Mouse (Mus musculus) neural tube, embryonic 14.5 days (tissue): ENCODE results near the gene Ltk. TPM values are rescaled to one million over a fixed set of nuclear protein-coding genes. Genes with fewer than 3 reads are reported as not detected.
"Not testable (repeated sequence)": the region's sequence is repeated elsewhere in the genome, so short reads cannot be mapped to it uniquely, and the experiment has no call there.

ENCODE experiments used
- ATAC-seq: fragments of 200-750 bp; cut with Nextera tagmentation; 2 replicates; pipeline ENCODE4 v1.8.0; 2017; ENCODE audit warnings: low read depth, mild to moderate bottlenecking, moderate TSS enrichment, moderate library complexity
- H3K27ac ChIP-seq: fragments of 300-500 bp; sonication (generic); 2 replicates; pipeline ENCODE4 v1.5.1; 2014; ENCODE audit warnings: low read depth, mild to moderate bottlenecking, control low read depth, low read length, moderate library complexity, mixed read lengths
- H3K27me3 ChIP-seq: fragments of 300-500 bp; sonication (generic); 2 replicates; pipeline ENCODE4 v1.6.1; 2014; ENCODE audit warnings: low read length; ENCODE audit not compliant: control insufficient read depth, insufficient read depth
- H3K36me3 ChIP-seq: fragments of 300-500 bp; sonication (generic); 2 replicates; pipeline ENCODE4 v1.6.1; 2014; ENCODE audit warnings: low read length, mixed read lengths; ENCODE audit not compliant: control insufficient read depth, insufficient read depth
- H3K4me1 ChIP-seq: fragments of 300-500 bp; sonication (generic); 2 replicates; pipeline ENCODE4 v1.6.1; 2014; ENCODE audit warnings: low read length; ENCODE audit not compliant: control insufficient read depth, insufficient read depth
- H3K4me2 ChIP-seq: fragments of 300-500 bp; sonication (generic); 2 replicates; pipeline ENCODE4 v1.6.1; 2014; ENCODE audit warnings: mild to moderate bottlenecking, low read depth, low read length, control low read depth
- H3K4me3 ChIP-seq: fragments of 300-500 bp; sonication (generic); 2 replicates; pipeline ENCODE4 v1.5.1; 2014; ENCODE audit warnings: low read depth, low read length, control low read depth, mixed read lengths
- H3K9ac ChIP-seq: fragments of 300-500 bp; sonication (generic); replicated peaks from 2 replicates; pipeline ENCODE4 v1.6.1; 2014; ENCODE audit warnings: low read depth, mild to moderate bottlenecking, control low read depth, low read length, mixed read lengths
- H3K9me3 ChIP-seq: fragments of 300-500 bp; sonication (generic); 2 replicates; pipeline ENCODE4 v1.6.1; 2016; ENCODE audit warnings: low read length; ENCODE audit not compliant: control insufficient read depth
- WGBS: fragments of 180-500 bp; shearing (Covaris S2); extraction: QIAGEN DNeasy Blood & Tissue Kit; methylation state at CpG from one replicate; pipeline ENCODE4 v1.1.7; 2014; 5-methylcytosine and 5-hydroxymethylcytosine counted together
- polyA plus RNA-seq: library from polyadenylated mRNA; unstranded; fragments of >200 nt; fragmentation: Nextera tagmentation; extraction: Ambion mirVana; gene quantifications from 2 replicates; pipeline ENCODE4 v1.2.1, GENCODE M21; 2014

Ltk gene
- polyA plus RNA-seq, 1 experiment from 2014 or later: 2.2 TPM

DNA sequence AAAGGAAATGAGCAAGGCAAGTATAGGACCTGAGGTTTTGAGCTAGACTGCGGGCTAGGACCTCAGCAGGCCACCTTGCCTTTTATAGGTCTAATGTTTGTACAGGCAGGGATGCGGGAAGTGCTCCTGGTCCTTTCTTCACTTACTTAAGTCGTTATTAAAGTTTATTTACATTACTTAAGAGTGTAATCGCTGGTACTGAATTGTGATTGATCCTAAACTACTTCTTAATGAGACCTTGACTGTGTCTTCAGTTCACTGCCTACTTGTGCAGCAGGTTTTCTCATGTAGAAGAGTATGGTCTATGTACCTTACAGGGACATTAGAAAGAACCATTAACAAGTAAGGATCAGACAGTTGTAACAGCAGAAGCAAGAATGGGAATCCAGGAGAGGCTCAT lies 29.5 kb downstream of the Ltk start:
- Histone ChIP-seq H3K9ac (no peak overlapping the region), H3K27me3 (no peaks in the 10 kb centered on the region), H3K36me3 (peaks cover 71% of the 10 kb centered on the region), H3K4me1 (no peaks in the 10 kb centered on the region), H3K4me3 (no peak overlapping the region), H3K4me2 (no peak overlapping the region), H3K27ac (no peak overlapping the region), H3K9me3 (no peaks in the 10 kb centered on the region)
- WGBS: 92% methylated on average over 4 of the region's 4 CpGs
- ATAC-seq: no peak

DNA sequence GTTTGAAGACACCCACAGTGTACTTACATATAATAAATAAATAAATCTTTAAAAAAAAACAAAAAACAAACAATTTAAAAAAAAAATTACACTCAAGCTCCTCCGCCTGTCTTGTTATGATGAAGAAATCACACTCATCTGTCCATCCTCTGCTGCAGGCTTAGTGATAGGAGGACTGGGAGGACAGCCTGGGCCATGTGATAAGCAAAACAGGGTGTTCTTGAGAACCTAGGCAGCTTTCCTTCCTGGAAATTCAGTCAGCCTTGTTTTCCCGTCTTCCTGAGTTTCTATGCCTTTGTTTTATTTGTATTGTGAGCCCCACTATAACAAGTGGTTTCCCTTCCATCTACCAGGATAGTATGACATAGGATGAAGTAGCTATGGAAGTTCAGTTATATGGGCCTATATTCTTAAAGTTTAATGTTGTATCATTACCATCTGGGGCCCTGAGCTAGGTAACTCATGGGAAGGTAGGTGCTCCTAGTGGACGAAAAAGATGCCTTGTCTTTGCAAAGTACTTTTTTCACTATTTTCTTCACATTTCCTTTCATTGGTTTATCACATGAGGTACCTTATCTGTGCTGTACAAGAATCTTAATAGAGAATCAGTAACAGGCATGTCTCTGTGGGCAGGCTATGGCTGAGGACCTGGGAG lies 32.3 kb downstream of the Ltk start:
- Histone ChIP-seq H3K27ac (no peak overlapping the region), H3K4me1 (no peaks in the 10 kb centered on the region), H3K27me3 (no peaks in the 10 kb centered on the region), H3K9me3 (no peaks in the 10 kb centered on the region), H3K4me2 (no peak overlapping the region), H3K36me3 (peaks cover 69% of the 10 kb centered on the region), H3K9ac (no peak overlapping the region), H3K4me3 (no peak overlapping the region)
- ATAC-seq: no peak
- 92% methylated on average over 3 of the region's 3 CpGs for WGBS

DNA sequence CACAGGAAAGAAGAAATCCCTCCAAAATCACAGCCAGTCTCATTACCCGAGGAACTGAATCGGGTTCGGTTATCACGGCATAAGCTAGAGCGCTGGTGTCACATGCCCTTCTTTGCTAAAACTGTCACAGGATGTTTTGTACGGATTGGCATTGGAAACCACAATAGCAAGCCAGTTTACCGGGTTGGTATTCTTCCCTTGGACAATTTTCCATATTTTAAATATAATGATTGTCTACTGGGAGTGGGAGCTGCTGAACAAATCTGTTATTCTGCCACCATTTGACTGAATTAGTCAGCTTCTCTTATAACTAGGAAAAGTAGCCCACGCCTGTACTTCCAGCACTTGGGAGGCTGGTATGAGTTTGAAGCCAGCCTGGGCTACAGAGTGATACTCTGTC lies 39.2 kb downstream of the Ltk start:
- Histone ChIP-seq H3K9me3 (no peaks in the 10 kb centered on the region), H3K36me3 (peaks cover 54% of the 10 kb centered on the region), H3K4me1 (no peaks in the 10 kb centered on the region), H3K4me3 (no peak overlapping the region), H3K27me3 (no peaks in the 10 kb centered on the region), H3K4me2 (no peak overlapping the region), H3K27ac (no peak overlapping the region), H3K9ac (no peak overlapping the region)
- 98% methylated on average over 8 of the region's 8 CpGs for WGBS
- ATAC-seq: no peak

DNA sequence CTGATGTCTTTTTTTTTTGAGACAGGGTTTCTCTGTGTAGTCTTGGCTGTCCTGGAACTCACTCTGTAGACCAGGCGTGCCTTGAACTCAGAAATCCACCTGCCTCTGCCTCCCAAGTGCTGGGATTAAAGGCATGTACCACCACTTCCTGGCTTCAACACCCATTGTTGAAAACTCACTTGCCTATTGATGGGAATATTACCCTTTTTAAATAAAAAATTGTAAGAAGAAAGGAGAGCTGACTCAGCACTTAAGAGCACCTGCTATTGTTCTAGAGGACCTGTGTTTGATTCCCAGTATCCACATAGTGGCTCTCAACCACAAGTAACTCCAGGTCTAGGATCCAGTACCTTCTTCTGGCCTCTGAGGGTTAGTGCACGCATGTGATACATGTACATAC lies 44.4 kb downstream of the Ltk start:
- not testable (repeated sequence) for H3K4me2 ChIP-seq, H3K9me3 ChIP-seq, H3K4me3 ChIP-seq, H3K27me3 ChIP-seq, ATAC-seq, H3K9ac ChIP-seq, H3K27ac ChIP-seq, H3K4me1 ChIP-seq
- peaks cover 16% of the 10 kb centered on the region; the same call in 1 of the 2 replicates for H3K36me3 ChIP-seq
- WGBS: 90% methylated on average over 2 of the region's 2 CpGs

DNA sequence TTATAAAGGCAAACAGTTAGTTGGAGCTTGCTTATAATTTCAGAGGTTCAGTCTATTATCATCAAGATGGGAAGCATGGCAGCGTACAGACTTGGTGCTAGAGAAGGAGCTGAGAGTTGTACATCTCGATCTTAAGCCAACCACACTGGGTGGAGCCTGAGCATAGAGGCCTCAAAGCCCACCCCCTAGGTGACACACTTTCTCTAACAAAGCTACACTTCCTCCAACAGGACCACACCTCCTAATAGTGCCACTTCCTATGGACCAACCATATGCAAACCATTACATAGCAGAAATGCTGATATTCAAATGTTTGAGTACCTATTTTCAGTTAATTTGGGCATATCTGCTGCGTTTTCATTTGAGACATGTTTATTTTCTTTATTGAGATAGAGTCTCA lies 50.2 kb downstream of the Ltk start:
- Histone ChIP-seq H3K4me3 (no peak overlapping the region), H3K4me2 (no peak overlapping the region), H3K4me1 (no peaks in the 10 kb centered on the region), H3K9ac (no peak overlapping the region), H3K36me3 (0 out of 2 replicates have a peak, but pooled peaks cover 10% of the 10 kb centered on the region), H3K27me3 (no peaks in the 10 kb centered on the region), H3K9me3 (no peaks in the 10 kb centered on the region), H3K27ac (no peak overlapping the region)
- 94% methylated on average over 3 of the region's 3 CpGs for WGBS
- no peak for ATAC-seq

DNA sequence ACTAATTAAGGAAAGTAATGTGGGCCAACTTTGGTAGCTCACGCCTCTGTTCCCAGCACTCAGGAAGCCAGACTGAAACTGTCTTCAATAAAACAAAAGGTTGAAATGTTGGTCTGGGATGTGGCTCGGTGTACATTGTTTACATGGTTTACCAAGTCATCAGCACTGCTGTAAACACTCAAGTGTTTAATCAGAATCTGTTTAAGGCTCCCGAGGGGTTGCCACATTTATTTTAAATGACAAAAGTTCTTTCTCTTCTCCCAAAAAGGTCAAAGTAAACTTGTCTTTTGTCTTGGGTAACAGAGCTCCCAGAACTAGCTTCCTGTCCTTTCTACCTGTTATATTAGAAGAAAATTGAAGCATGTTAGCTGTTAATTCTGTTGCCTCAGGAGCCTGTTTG lies 52.6 kb downstream of the Ltk start:
- no peak overlapping the region for H3K27ac ChIP-seq
- WGBS: 84% methylated on average over 3 of the region's 3 CpGs
- no peak for ATAC-seq
- H3K4me3 ChIP-seq: no peak overlapping the region
- H3K9me3 ChIP-seq: no peaks in the 10 kb centered on the region
- no peak overlapping the region for H3K4me2 ChIP-seq
- H3K9ac ChIP-seq: no peak overlapping the region
- no peaks in the 10 kb centered on the region for H3K27me3 ChIP-seq
- peaks cover 22% of the 10 kb centered on the region; the same call in 1 of the 2 replicates for H3K36me3 ChIP-seq
- H3K4me1 ChIP-seq: no peaks in the 10 kb centered on the region

DNA sequence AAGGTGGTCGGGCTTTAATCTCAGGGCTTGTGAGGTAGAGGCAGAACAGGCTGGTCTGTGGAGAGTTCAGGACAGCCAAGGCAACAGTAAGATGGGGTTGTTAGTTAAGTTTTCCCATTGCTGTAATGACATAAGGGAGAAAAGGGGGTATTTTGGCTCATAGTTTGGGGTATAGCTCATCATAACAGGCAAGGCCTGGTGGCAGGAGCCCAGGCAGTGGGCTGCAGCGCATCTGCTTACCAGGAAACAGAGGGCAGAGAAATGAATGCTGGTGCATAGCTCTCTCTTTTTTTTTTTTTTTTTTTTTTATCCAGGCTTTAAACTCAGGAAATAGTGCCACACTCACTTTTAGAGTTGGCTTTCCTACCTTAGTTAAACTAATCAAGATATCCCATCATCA lies 57.1 kb downstream of the Ltk start:
- ATAC-seq: no peak
- no peak overlapping the region for H3K9ac ChIP-seq
- 87% methylated on average over 2 of the region's 2 CpGs for WGBS
- no peak overlapping the region for H3K27ac ChIP-seq
- H3K36me3 ChIP-seq: peaks cover 24% of the 10 kb centered on the region; the same call in 1 of the 2 replicates
- no peaks in the 10 kb centered on the region for H3K4me1 ChIP-seq
- H3K4me2 ChIP-seq: no peak overlapping the region
- H3K27me3 ChIP-seq: no peaks in the 10 kb centered on the region
- no peak overlapping the region for H3K4me3 ChIP-seq
- H3K9me3 ChIP-seq: no peaks in the 10 kb centered on the region

Other genes starting within 250 kb of the Ltk start
- gene Exd1, start 212.8 kb downstream of the Ltk start, polyA plus RNA-seq: 0.62 and 1.0 TPM in 2 replicates
- gene Chp1, start 212.7 kb downstream of the Ltk start, polyA plus RNA-seq: 52.6 and 67.9 TPM in 2 replicates
- 5.6 and 8.5 TPM in 2 replicates for gene Nusap1, start 142.1 kb downstream of the Ltk start, polyA plus RNA-seq
- gene Oip5, start 142.0 kb downstream of the Ltk start, polyA plus RNA-seq: 2.7 and 4.0 TPM in 2 replicates
- 39.9 and 40.8 TPM in 2 replicates for gene Ndufaf1, start 97.6 kb downstream of the Ltk start, polyA plus RNA-seq
- 41.3 and 48.9 TPM in 2 replicates for gene Rtf1, start 85.4 kb downstream of the Ltk start, polyA plus RNA-seq
- 0.15 and 0.19 TPM in 2 replicates for gene Itpka, start 18.1 kb downstream of the Ltk start, polyA plus RNA-seq
- 15.7 and 19.5 TPM in 2 replicates for gene Rpap1, start 27.1 kb upstream of the Ltk start, polyA plus RNA-seq
- 18.7 and 21.6 TPM in 2 replicates for gene Tyro3, start 37.3 kb upstream of the Ltk start, polyA plus RNA-seq
- gene Mga, start 136.8 kb upstream of the Ltk start, polyA plus RNA-seq: 37.5 and 44.2 TPM in 2 replicates
- gene Mapkbp1, start 212.3 kb upstream of the Ltk start, polyA plus RNA-seq: 6.6 and 7.9 TPM in 2 replicates